Mouse (Mus musculus) bone marrow macrophage, adult 2 months (primary cell): ENCODE data around the gene Shisa8. TPM values are rescaled to one million over a fixed set of nuclear protein-coding genes. Genes with fewer than 3 reads are reported as not detected.

Experiments
- H3K27ac ChIP-seq: 2 replicates; pipeline ENCODE4 v1.5.1; 2012; ENCODE audit warnings: low read depth, low read length; ENCODE audit not compliant: insufficient read depth
- H3K4me1 ChIP-seq: 2 replicates; pipeline ENCODE4 v1.6.1; 2012; ENCODE audit warnings: low read length; ENCODE audit not compliant: control insufficient read depth, insufficient read depth
- H3K4me3 ChIP-seq: 2 replicates; pipeline ENCODE4 v1.5.1; 2012; ENCODE audit warnings: mild to moderate bottlenecking, low read length, moderate library complexity; ENCODE audit not compliant: insufficient read depth
- CTCF ChIP-seq: IDR thresholded peaks from 2 replicates; pipeline ENCODE4 v1.5.1; 2012; ENCODE audit warnings: low read depth, mild to moderate bottlenecking, low read length, moderate library complexity
- POLR2A ChIP-seq: IDR thresholded peaks from 2 replicates; pipeline ENCODE4 v1.6.1; 2012; ENCODE audit warnings: mild to moderate bottlenecking, low read depth, low read length, borderline replicate concordance
- polyA plus RNA-seq: library from polyadenylated mRNA; stranded (reverse); fragments of >200 nt; gene quantifications from 2 replicates; pipeline ENCODE4 v1.2.4, GENCODE M21; 2012; ENCODE audit not compliant: missing spikeins, insufficient read depth, insufficient read length

The Shisa8 gene
- polyA plus RNA-seq, 1 experiment: not detected

GRCm38 (mm10) chr15:82156298-82156697 lies 56.3 kb downstream of the Shisa8 start:
- H3K4me1 ChIP-seq: peaks cover 60% of the 10 kb centered on the region
- H3K4me3 ChIP-seq: no peak overlapping the region
- no peak for TF ChIP-seq POLR2A
- no peak for TF ChIP-seq CTCF
- H3K27ac ChIP-seq: no peak overlapping the region

Other genes starting within 250 kb of the Shisa8 start
- gene 1700029P11Rik, start 232.3 kb downstream of the Shisa8 start, polyA plus RNA-seq: not detected in 2 replicates
- 20.0 and 21.0 TPM in 2 replicates for gene Xrcc6, start 225.0 kb downstream of the Shisa8 start, polyA plus RNA-seq
- gene Desi1, start 179.0 kb downstream of the Shisa8 start, polyA plus RNA-seq: 20.9 and 28.1 TPM in 2 replicates
- gene Snu13, start 165.2 kb downstream of the Shisa8 start, polyA plus RNA-seq: 66.2 and 69.9 TPM in 2 replicates
- not detected in 2 replicates for gene 4930407I10Rik, start 153.7 kb downstream of the Shisa8 start, polyA plus RNA-seq
- not detected in 2 replicates for gene Mei1, start 142.8 kb downstream of the Shisa8 start, polyA plus RNA-seq
- gene Ccdc134, start 84.9 kb downstream of the Shisa8 start, polyA plus RNA-seq: 13.6 and 14.7 TPM in 2 replicates
- 53.3 and 63.9 TPM in 2 replicates for gene Srebf2, start 65.6 kb downstream of the Shisa8 start, polyA plus RNA-seq
- gene Tnfrsf13c, start 11.6 kb upstream of the Shisa8 start, polyA plus RNA-seq: not detected in 2 replicates
- 10.2 and 10.7 TPM in 2 replicates for gene Cenpm, start 31.9 kb upstream of the Shisa8 start, polyA plus RNA-seq
- not detected in 2 replicates for gene 1500009C09Rik, start 39.6 kb upstream of the Shisa8 start, polyA plus RNA-seq
- not detected in 2 replicates for gene Sept3, start 62.1 kb upstream of the Shisa8 start, polyA plus RNA-seq
- gene Wbp2nl, start 86.1 kb upstream of the Shisa8 start, polyA plus RNA-seq: not detected in 2 replicates
- gene Naga, start 126.1 kb upstream of the Shisa8 start, polyA plus RNA-seq: 168 and 171 TPM in 2 replicates
- 2.5 and 5.3 TPM in 2 replicates for gene Pheta2, start 126.1 kb upstream of the Shisa8 start, polyA plus RNA-seq
- 206 and 221 TPM in 2 replicates for gene Smdt1, start 126.1 kb upstream of the Shisa8 start, polyA plus RNA-seq
- 315 and 361 TPM in 2 replicates for gene Ndufa6, start 141.5 kb upstream of the Shisa8 start, polyA plus RNA-seq
- gene Cyp2d22, start 167.4 kb upstream of the Shisa8 start, polyA plus RNA-seq: 0.39 and 0.78 TPM in 2 replicates
- gene Cyp2d11, start 181.2 kb upstream of the Shisa8 start, polyA plus RNA-seq: not detected in 2 replicates
- gene Cyp2d10, start 194.4 kb upstream of the Shisa8 start, polyA plus RNA-seq: not detected in 2 replicates
- not detected in 2 replicates for gene Cyp2d9, start 220.6 kb upstream of the Shisa8 start, polyA plus RNA-seq